Mouse (Mus musculus): ENCODE measurements around the gene Nrbf2.

DNA sequence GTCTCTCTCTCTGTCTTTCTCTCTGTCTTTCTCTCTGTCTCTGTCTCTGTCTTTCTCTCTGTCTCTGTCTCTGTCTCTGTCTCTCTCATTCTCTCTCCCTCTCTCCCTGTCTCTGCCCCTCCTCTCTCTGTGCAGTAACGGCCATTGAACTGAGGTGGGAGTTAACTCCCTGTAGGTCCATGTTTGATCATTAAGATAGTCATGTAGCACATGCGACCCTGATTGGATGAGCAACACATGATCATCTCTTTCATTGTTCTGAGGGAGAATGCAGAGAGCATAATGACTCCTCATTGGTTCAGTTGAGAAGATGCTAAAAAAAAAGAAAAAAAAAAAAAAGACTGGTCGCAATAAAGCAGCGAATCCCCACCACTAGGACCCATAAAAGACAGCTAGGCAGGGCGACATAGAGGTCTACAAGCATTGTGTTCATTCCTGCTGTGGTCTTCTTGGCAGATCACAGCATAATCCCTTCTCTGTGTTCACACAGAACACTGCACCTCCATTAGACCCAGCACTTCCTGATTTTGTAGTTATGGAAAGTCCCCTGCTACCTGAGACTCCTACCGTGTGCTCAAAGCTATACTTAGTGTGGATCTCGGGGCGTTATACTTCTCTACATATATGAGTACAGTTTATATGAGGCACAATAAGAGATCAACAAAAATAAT is 11.5 kb upstream of the Nrbf2 start:
- no peak for TF ChIP-seq POLR2A (IDR thresholded peaks at IDR 0.05; ENCODE audit: borderline replicate concordance, extremely low read depth, low read depth, low read length)
- TF ChIP-seq CTCF (IDR thresholded peaks at IDR 0.05; ENCODE audit: insufficient read depth, low read length): no peak

Measured in lung, adult 2 months (tissue).